Mouse (Mus musculus) liver, embryonic 11.5 days (tissue): ENCODE results near the gene Atg7. TPM values are rescaled to one million over a fixed set of nuclear protein-coding genes. Genes with fewer than 3 reads are reported as not detected.

ENCODE experiments used
- ATAC-seq: fragments of 200-750 bp; cut with Nextera tagmentation; replicated peaks from 2 replicates; pipeline ENCODE4 v1.8.0; 2017; ENCODE audit warnings: moderate number of reproducible peaks, mild to moderate bottlenecking, moderate TSS enrichment, moderate library complexity; ENCODE audit not compliant: low FRiP score
- DNase-seq: peaks from one replicate; pipeline ENCODE4 v3.0.0-alpha.2; 2017; ENCODE audit warnings: low spot score
- H3K27ac ChIP-seq: fragments of 300-500 bp; sonication (generic); 2 replicates; pipeline ENCODE4 v1.5.1; 2014; ENCODE audit warnings: mild to moderate bottlenecking, low read depth, low read length, control low read depth
- H3K27me3 ChIP-seq: fragments of 300-500 bp; sonication (generic); replicated peaks from 2 replicates; pipeline ENCODE4 v1.6.1; 2014; ENCODE audit warnings: low read length, mixed read lengths; ENCODE audit not compliant: control insufficient read depth, insufficient read depth
- H3K36me3 ChIP-seq: fragments of 300-500 bp; sonication (generic); 2 replicates; pipeline ENCODE4 v1.6.1; 2014; ENCODE audit warnings: mild to moderate bottlenecking, low read length, moderate library complexity, mixed read lengths; ENCODE audit not compliant: control insufficient read depth, insufficient read depth
- H3K4me1 ChIP-seq: fragments of 300-500 bp; sonication (generic); replicated peaks from 2 replicates; pipeline ENCODE4 v1.6.1; 2014; ENCODE audit warnings: low read length, mixed read lengths; ENCODE audit not compliant: control insufficient read depth, insufficient read depth
- H3K4me2 ChIP-seq: fragments of 300-500 bp; sonication (generic); 2 replicates; pipeline ENCODE4 v1.6.1; 2014; ENCODE audit warnings: mild to moderate bottlenecking, control low read depth, moderate library complexity
- H3K4me3 ChIP-seq: fragments of 300-500 bp; sonication (generic); 2 replicates; pipeline ENCODE4 v1.5.1; 2014; ENCODE audit warnings: low read depth, low read length, control low read depth
- H3K9ac ChIP-seq: fragments of 300-500 bp; sonication (generic); 2 replicates; pipeline ENCODE4 v1.6.1; 2014; ENCODE audit warnings: low read depth, low read length, control low read depth
- H3K9me3 ChIP-seq: fragments of 300-500 bp; sonication (generic); 2 replicates; pipeline ENCODE4 v1.6.1; 2016; ENCODE audit warnings: low read length, inconsistent platforms, mixed read lengths; ENCODE audit not compliant: control insufficient read depth
- WGBS: fragments of 180-500 bp; shearing (Covaris S2); extraction: QIAGEN DNeasy Blood & Tissue Kit; methylation state at CpG from one replicate; pipeline ENCODE4 v1.1.7; 2014; 5-methylcytosine and 5-hydroxymethylcytosine counted together
- polyA plus RNA-seq: library from polyadenylated mRNA; unstranded; fragments of >200 nt; fragmentation: Nextera tagmentation; extraction: Ambion mirVana; gene quantifications from 2 replicates; pipeline ENCODE4 v1.2.1, GENCODE M21; 2014

The Atg7 gene
- polyA plus RNA-seq, 1 experiment from 2014 or later, result 20.8 TPM

- H3K27ac ChIP-seq, result no peak overlapping the region
- no peaks in the 10 kb centered on the region for H3K4me1 ChIP-seq
- H3K36me3 ChIP-seq, result peaks cover 6% of the 10 kb centered on the region; the same call in 1 of the 2 replicates
- DNase-seq (no peak), ATAC-seq (no peak)
- H3K9me3 ChIP-seq, result 0 out of 2 replicates have a peak, but pooled peaks cover 2% of the 10 kb centered on the region
- H3K4me2 ChIP-seq, result no peak overlapping the region
- no peaks in the 10 kb centered on the region for H3K27me3 ChIP-seq
- no peak overlapping the region for H3K4me3 ChIP-seq
- no peak overlapping the region for H3K9ac ChIP-seq
Measured at GRCm38 (mm10) chr6:114674771-114675170, 31.9 kb downstream of the Atg7 start.

- peaks cover 6% of the 10 kb centered on the region; the same call in 1 of the 2 replicates for H3K36me3 ChIP-seq
- H3K9me3 ChIP-seq, result 0 out of 2 replicates have a peak, but pooled peaks cover 2% of the 10 kb centered on the region
- DNase-seq (no peak), ATAC-seq (no peak)
- no peak overlapping the region for H3K4me2 ChIP-seq
- no peak overlapping the region for H3K4me3 ChIP-seq
- H3K27me3 ChIP-seq, result no peaks in the 10 kb centered on the region
- no peaks in the 10 kb centered on the region for H3K4me1 ChIP-seq
- no peak overlapping the region for H3K27ac ChIP-seq
- no peak overlapping the region for H3K9ac ChIP-seq
- 68% methylated on average over 5 of the region's 5 CpGs for WGBS
Measured at GRCm38 (mm10) chr6:114676091-114676490, 33.2 kb downstream of the Atg7 start.

GRCm38 (mm10) chr6:114682092-114682711 is 39.3 kb downstream of the Atg7 start:
- Histone ChIP-seq H3K4me1 (no peaks in the 10 kb centered on the region), H3K36me3 (no peaks in the 10 kb centered on the region), H3K9me3 (no peaks in the 10 kb centered on the region), H3K4me3 (no peak overlapping the region), H3K9ac (no peak overlapping the region), H3K27me3 (no peaks in the 10 kb centered on the region), H3K4me2 (no peak overlapping the region), H3K27ac (no peak overlapping the region)
- ATAC-seq (no peak), DNase-seq (no peak)
- WGBS, result 82% methylated on average over 9 of the region's 9 CpGs

DNA sequence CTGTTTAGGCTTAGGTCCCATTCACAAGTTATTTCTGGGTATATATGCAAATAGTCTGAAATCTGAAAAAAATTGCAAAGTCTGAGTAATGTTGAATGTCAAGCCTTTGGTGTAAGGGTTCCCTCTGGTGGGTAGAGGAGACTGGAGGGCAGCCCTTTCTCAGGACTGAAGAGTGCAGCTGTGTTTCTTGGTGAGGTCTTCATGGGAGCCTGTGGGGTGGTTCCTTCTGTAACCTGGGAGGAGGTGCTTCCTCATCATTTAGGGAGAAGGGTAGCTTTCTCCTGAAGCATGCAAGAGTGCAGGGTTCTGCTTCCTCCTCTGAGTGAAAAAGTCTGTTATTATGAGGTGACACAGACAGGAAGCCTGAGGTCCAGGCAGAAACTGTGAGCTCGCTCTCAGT is 40.8 kb downstream of the Atg7 start:
- Histone ChIP-seq H3K9ac (no peak overlapping the region), H3K9me3 (no peaks in the 10 kb centered on the region), H3K4me1 (no peaks in the 10 kb centered on the region), H3K27ac (no peak overlapping the region), H3K36me3 (no peaks in the 10 kb centered on the region), H3K4me2 (no peak overlapping the region), H3K27me3 (no peaks in the 10 kb centered on the region), H3K4me3 (no peak overlapping the region)
- ATAC-seq, result no peak
- DNase-seq, result no peak
- WGBS, result 71% methylated on average over 1 of the region's 1 CpGs

- Histone ChIP-seq H3K9ac (no peak overlapping the region), H3K4me2 (no peak overlapping the region), H3K4me1 (no peaks in the 10 kb centered on the region), H3K27ac (no peak overlapping the region), H3K36me3 (no peaks in the 10 kb centered on the region), H3K9me3 (no peaks in the 10 kb centered on the region), H3K27me3 (no peaks in the 10 kb centered on the region), H3K4me3 (no peak overlapping the region)
- no peak for ATAC-seq
- no peak for DNase-seq
- 54% methylated on average over 3 of the region's 3 CpGs for WGBS
Measured at GRCm38 (mm10) chr6:114684407-114684806, 41.5 kb downstream of the Atg7 start.

DNA sequence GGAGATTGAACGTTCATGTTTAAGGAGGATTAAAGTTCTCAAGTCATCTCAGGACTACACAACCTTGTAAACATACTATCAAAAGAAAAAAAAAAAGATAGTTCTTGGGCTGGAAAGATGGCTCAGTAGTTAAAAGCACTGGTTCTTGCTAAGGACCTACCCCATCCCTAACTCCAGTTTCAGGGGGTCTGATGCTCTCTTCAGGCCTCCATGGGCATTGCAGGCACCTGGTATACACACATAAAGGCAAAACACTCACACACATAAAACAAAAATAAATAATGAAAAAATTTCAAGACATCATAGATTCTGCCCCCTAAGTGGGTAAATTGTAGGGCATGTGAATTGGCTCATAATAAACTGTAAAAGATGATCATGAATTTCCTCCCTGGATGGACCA is 42.5 kb downstream of the Atg7 start:
- Histone ChIP-seq H3K4me1 (no peaks in the 10 kb centered on the region), H3K36me3 (no peaks in the 10 kb centered on the region), H3K4me2 (no peak overlapping the region), H3K9ac (no peak overlapping the region), H3K27me3 (no peaks in the 10 kb centered on the region), H3K9me3 (no peaks in the 10 kb centered on the region), H3K4me3 (no peak overlapping the region), H3K27ac (no peak overlapping the region)
- ATAC-seq, result no peak
- WGBS, result 76% methylated on average over 1 of the region's 1 CpGs
- no peak for DNase-seq

DNA sequence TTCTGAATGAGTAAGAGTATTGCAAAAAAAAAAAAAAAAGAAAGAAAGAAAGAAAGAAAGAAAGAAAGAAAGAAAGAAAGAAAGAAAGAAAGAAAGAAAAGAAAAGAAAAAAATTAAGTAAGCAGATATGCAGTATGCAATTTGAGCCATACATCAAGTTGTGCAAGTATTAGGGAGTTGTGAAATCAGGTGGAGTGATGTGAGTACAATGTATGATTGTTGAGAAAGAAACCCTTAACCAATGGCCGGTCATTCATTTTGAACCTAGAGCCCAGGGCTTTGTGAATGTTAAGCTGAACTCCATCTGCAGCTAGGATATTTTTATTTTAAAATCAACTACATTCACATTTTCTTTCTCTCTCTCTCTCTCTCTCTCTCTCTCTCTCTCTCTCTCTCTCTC is 44.1 kb downstream of the Atg7 start:
- DNase-seq (no peak), ATAC-seq (no peak)
- H3K4me1 ChIP-seq, result no peaks in the 10 kb centered on the region
- no peak overlapping the region for H3K4me2 ChIP-seq
- 96% methylated on average over 1 of the region's 1 CpGs for WGBS
- H3K27me3 ChIP-seq, result no peaks in the 10 kb centered on the region
- no peak overlapping the region for H3K4me3 ChIP-seq
- no peak overlapping the region for H3K9ac ChIP-seq
- no peaks in the 10 kb centered on the region for H3K36me3 ChIP-seq
- no peak overlapping the region for H3K27ac ChIP-seq
- H3K9me3 ChIP-seq, result no peaks in the 10 kb centered on the region

DNA sequence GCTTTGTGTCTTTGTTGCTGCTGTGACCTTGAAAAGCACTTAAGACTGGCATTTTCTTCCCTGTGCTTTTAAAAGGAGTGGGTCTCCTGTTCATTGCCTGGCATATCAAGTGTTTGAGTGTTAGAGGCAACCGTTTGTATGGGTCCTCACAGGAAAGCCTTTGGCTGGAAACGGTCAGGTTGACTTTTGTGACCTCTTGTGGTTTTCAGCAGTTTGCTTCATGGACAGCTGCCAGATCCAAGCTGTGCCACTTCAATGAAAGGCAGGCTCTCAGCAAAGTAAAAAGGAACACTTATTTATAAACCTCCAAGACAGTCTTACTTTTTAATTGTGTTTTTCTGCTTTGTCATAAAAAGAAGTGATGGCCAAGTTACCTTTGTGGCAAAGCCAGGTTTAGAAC is 47.8 kb downstream of the Atg7 start:
- H3K27me3 ChIP-seq, result no peaks in the 10 kb centered on the region
- H3K27ac ChIP-seq, result no peak overlapping the region
- DNase-seq (no peak), ATAC-seq (no peak)
- no peak overlapping the region for H3K9ac ChIP-seq
- H3K4me1 ChIP-seq, result no peaks in the 10 kb centered on the region; the same call in 1 of the 2 replicates
- 37% methylated on average over 2 of the region's 2 CpGs for whole genome bisulfite sequencing
- no peak overlapping the region for H3K4me2 ChIP-seq
- no peaks in the 10 kb centered on the region for H3K9me3 ChIP-seq
- H3K4me3 ChIP-seq, result no peak overlapping the region
- no peaks in the 10 kb centered on the region for H3K36me3 ChIP-seq

DNA sequence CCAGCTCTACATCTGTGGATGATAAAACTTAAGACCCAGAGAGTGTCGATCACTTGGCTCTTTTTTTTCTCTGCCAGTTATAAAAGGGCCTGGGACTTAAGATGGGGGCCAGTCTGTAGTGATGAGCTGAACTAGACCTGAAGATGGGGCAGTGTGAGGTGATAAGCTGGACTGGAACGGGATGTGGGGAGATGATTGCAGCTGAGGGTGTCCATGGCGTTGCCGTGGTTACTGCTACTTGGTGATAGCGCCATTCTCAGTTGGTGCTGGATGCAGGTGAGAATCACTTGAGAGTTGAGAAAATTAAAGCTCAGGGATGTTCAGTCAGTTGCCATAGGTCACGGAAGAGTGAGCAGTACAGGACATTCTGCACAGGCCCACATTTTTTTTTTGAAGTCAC is 48.6 kb downstream of the Atg7 start:
- H3K4me2 ChIP-seq, result no peak overlapping the region
- H3K27me3 ChIP-seq, result no peaks in the 10 kb centered on the region
- 77% methylated on average over 6 of the region's 6 CpGs for WGBS
- H3K4me1 ChIP-seq, result no peaks in the 10 kb centered on the region; the same call in 1 of the 2 replicates
- no peak overlapping the region for H3K9ac ChIP-seq
- no peak for ATAC-seq
- no peak for DNase-seq
- no peak overlapping the region for H3K4me3 ChIP-seq
- no peaks in the 10 kb centered on the region for H3K9me3 ChIP-seq
- no peak overlapping the region for H3K27ac ChIP-seq
- H3K36me3 ChIP-seq, result no peaks in the 10 kb centered on the region
